Mouse (Mus musculus) monocyte, adult 2 months (primary cell): ENCODE results near the gene Timm44.

Source experiments
- DNase-seq, 2 experiments: peaks; one replicate each; pipeline ENCODE4 v3.0.0; 2022; ENCODE audit warnings: low spot score in 2 of 2, low read depth in 1 of 2

Timm44 gene

DNA sequence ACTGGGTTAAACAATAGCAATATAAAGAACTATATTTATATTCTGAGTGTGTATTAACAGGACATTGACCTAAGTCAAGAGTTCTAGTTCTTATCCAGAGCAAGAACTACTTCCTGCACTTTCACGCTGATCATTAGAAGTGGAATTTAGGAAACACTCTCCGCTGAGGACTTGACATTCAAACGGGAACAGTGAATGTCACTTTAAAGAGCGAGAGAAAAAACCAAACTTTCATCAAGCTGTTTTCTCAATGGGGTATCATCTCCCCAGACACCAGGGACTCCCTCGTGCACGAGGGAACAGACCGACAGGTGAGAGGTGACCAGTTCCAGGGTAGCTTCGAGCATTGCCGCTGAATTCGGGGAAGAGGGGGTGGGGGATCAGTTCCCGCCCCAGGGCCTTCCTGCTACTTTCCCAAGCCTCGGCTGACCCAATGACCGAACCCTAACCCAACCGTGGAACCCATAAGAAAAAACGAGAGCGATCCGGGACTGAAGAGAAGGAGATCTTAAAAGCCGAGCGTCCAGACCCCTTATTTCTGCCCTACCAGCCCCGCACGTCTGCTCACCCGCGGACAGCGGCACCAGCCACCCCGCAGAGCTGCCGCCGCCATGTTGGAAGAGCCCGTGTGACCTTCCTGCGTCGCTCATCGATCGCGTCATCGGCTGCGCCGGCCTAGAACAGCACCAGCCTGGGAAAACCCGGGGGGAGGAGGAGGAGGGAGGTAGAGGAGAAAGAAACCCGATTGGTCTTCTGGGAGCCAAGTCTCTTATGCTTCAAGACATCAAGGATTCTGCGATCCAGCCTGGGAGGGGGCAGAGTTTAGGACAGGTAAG lies at the start of gene Timm44:
Gene Timm44, minus strand, starts transcription at position 639 of the 836 bp plus-strand sequence.
- DNase-seq = peak; percentile 72 to 87

DNA sequence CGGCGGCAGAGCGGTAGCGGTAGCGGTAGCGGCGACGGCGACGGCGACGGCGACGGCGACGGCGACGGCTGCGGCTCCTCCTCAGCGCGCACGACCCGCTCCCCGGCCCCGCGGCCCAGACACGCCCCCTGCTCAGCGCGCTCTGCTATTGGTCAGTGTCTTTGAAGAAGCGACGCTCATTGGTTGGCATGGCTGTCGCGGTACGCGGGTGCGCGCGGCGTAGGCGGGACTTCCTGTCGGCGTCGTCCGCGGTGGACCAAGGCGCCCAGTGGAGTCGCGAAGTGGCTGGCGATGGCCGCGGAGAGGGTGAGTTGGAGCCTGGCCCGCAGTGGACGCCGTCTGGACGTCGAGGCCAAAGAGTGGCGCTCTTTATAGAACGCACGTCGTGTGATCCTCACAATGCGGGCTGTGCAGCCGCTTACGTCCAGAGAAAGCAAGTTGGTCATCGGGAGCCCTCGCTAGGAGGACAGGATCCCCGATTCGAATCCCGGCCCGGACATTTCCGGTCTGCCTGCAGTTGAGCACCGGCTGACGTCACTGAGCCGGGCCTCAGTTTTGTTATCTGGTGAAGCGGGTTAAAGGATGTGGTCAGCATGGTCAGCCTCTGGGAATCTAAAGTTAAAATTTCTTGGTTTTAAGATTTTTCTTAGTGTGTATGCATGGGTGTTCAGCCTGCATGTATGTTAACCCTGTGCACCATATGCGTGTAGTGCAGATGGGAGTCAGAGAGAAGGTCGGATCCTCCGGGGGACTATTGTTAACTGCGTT lies 49.5 kb upstream of the Timm44 start, which contains the start of the genes Ccl25 and Elavl1:
Gene Ccl25, plus strand, starts transcription at position 228 of the 768 bp plus-strand sequence.
Gene Elavl1, minus strand, starts transcription at position 431 of the 768 bp plus-strand sequence.
- DNase-seq = peak; percentile 82 to 94

DNA sequence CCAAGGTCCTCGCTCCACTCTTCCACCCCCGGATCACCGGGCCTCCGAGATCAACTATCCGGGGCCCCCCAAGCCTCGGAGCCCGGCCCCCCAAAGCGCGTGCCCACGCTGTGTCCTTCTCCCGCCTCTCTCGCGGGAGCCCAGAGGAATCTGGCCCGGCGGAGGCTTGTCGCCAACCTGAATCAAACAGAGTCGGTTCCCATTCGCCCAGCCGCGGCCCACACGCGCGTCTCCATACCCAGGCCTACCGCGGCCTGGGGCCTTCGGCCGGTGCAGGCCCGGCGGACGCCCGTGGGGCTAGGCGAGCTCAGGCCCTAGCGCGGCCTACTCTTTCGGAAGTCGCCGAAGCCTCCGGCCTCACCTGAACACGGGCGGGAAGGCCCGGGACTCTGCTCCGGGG lies 48.8 kb upstream of the Timm44 start:
- DNase-seq = peak in 1 of 2 experiments; percentile 1

DNA sequence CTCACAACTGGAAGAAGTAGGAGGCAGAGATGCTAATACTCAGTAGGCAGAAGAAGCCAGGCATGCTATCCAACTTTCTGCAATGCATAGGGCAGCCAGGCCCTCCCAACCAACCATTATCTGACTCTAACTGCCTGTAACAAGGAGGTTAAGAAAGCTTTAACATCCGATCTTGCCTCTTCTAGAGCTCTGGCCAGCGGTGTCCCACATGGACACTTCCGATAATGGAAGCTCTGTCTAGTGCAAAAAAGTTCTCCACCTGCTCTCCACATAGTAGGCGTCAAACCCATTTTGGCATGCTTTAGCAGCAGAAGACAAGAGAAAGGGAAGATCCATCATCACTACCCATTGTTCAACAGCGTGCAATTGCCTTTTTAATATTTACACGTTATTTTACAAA lies 48.2 kb upstream of the Timm44 start:
- no peak for DNase-seq

DNA sequence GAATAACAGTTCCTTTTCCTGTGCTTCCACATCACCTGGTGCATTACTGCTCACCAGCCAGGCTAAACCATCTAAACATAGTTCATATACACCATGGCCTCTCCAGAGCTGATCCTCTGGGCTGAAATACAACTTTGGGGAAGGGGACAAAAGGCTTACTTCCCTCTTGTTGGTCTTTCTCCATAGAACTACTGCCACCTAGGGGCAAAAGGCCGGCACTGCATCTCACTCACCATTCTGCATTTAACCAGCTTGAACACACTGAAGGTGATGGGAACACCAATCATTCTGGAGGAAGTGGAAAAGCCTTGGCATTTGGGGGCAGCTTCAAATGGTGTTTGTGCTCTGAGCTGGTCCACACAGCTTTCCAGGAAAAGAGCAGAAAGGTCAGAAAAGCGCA lies 46.8 kb upstream of the Timm44 start:
- DNase-seq = peak; percentile 48 to 76

DNA sequence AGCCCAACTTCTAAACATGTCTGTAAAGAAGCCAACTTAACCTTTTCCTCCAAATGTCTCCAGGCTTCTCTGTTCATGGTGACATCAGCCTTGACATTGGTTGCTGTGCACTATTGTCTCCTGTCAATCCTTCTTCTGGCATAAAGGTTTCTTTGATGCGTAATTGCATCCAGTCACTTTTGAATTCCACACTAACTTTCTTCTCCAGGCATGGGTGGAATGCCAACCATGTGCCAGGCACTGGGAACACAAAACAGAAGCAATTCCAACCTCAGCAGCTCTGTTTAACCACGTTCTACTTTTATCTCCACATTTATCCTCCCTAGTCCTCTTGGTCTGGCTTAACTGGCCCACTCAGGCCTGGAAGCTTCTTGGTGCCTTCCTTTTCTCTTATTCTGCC lies 45.3 kb upstream of the Timm44 start:
- no peak for DNase-seq

DNA sequence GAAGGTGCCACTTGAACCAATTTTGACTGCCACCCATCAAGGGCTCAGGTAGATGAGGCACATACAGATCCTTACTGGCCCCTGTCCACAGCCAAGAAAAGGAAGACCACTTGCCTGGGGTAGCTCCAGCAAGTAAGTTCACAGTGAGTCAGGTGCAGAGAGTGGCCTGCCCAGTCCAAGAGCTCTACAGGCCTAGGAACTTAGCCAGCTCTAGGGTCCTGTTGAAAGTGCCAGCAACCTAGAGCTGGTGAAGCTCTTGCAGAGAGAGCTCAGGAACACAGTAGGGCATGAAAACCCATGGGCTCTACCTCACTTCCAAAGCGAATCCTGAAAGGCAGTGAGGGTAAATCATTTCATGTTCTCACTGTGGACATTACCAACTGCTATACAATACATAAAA lies 44.7 kb upstream of the Timm44 start:
- no peak for DNase-seq

DNA sequence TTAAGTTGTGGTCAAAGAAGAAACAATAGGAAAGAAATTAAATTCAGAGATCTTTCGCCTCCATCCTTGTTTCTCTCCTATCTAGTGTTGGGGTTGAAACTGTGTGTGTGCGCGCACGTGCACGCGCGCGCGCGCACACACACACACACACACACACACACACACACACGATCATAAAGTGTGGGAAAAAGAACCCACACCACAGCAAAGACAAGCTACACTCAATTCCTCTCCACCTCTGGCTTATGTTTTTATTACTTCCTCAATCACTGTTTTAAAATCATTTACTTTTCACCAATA lies 43.8 kb upstream of the Timm44 start:
- no peak for DNase-seq

DNA sequence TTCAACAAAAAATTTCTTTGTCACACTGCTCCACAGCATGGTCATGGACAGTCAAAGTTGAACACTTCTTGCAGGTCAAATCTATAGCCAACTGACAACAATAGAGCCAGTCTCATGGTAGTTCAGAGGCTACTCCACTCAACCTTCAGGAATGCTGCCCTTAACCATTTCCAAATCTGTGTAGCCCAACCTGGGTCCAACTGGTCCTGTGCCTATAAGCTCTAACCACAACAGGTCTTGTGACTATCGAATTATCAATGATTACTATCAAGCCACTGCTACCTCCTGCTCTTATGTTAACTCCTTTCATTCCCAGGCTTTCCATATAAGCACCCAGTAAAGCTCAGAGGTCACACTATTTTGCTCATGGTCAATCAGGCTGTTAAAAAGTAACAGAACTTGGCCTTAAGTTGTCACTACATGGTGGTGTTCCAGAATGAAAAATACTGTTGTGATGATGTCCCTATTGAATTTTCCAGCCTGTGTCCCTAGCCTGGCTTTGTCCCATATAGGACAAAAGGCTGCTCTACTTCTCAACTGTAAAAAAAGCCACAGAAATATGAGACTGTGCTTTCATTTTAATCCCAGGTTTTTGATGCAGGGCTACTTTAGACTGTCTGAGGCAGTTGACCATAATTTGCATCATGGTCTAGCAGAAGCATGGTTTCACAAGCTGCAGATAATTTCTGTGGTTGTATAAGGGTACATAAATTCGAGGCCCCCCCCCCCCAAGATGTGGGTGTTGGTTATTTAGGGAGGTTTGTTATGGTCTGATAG lies 43.3 kb upstream of the Timm44 start:
- DNase-seq = no peak

DNA sequence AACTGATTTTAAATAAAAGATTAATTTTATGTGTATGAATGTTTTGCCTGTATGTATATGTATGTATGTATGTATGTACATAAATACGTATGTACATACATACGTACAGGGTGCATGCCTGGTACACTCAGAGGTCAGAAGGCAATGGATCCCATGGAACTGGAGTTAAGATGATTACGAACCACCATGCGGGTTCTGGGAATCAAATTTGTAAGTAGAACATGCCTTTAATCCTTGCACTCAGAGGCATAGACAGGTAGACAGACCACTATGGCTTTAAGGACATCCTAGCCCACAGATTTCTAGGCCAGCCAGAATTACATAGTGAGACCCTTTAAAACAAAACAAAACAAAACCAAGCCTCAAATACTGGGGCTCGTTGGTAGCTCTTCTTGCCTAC lies 42.4 kb upstream of the Timm44 start:
- DNase-seq = no peak

DNA sequence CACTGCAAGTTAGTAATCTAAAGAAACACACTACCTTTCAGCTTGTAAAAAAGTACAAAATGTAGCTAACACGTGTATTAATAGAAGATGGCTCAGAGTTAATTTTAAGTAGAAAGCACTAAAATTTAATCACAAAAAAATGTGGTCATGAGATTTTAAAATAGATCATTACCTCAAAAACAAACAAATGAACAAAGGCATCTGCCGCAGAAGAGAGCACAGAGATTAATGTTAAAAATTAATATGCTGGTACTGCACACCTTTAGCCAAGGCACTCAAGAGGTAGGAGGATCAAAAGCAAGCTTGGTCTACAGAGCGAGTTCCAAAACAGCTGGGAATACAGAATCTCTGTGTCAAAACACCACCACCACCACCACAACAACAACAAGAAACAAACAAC lies 39.1 kb upstream of the Timm44 start:
- DNase-seq = no peak

DNA sequence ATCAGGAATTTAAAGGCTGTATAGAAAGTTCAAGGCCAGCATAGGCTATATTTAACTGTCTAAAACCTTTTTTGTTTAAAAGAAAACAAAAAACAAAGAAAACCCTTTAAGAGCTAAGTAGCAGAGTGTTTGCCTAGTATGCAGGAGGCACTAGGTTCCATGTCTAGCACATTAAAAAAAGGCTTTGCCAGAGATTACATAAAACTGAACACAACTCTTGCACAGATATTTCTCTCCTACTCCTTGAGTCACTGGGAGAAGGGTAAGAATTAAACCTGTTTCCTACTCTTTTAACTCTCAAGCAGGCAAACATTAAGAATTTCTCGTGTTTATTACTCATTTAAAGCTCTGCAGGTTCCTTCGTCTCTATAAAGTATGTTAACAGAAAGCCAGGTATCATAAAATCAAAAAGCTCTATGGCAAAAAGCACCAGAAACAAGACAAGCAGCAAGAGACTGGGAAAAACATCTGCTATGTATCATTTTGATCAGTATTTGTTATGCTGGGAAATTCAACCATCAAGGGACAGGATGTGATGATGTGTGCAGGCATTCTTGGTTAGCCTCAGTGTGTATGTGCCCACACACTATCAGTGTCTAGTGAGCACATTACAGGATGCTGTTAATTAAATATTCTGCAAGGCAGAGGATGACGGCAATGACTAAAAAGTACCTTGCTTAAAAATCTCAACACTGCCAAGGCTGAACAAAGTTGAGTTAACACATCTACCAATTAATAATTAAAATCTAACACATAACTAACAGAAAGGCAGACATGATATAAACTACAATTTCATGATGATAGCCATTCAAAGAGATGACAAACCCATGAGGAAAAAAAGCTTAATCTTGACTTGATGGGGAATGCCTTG lies 37.8 kb upstream of the Timm44 start:
- DNase-seq = no peak

DNA sequence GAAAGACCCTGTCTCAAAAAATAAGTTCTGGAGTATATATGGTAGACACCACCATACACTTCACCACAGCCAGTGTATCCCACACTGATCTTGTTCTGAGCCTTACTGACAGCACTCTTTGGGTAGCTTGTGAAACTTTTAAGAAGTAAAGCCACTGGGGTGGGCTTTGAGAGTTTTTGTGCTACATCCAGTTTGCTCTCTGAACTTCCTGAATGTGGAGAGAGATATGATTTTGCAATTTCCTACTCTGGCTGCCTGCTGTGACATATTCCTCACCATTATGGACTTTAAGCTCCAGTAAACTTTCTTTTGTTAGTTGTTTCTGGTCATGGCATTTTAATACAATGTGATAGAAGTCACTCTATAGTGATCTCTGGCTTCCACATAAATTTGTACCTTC lies 36.4 kb upstream of the Timm44 start:
- DNase-seq = no peak

DNA sequence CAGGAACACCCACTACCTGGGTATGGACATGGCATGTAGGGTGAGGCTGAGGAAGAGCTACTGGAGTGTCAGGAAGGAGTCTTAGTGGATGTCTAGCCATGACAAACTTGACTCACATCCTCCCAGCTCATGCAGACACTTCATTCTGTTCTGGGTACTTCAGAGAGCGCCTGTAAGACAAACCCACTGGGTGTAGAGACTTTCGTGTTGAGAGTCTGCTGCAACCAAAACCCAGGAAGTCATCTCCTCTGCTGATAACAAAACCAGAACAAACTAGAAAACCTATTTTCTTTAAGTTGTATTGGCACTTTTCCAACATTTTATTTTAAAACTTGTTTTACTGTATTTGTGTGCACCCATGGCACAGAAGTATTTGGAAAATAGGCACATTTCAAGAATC lies 30.1 kb upstream of the Timm44 start:
- no peak for DNase-seq

DNA sequence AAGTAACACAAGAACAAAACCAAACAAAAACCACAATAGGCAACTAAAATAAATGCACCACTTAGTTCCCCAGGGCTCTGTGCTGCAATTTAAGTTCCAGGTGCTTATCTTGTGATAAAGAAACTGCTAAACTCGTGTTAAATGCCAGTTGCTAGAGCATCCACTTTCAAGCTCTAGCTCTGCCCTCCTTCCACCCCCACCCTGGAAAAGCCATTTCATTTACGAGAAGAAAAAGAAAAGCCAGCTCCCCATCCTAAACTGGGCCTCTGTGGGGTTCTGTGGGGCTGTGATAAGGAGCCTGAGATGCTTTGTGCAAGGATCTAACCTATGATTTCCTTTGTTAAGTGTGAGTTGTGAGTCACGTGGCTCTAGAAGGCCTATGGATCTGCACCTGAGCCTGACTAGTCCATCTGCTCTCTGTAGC lies 28.4 kb upstream of the Timm44 start:
- no peak for DNase-seq

DNA sequence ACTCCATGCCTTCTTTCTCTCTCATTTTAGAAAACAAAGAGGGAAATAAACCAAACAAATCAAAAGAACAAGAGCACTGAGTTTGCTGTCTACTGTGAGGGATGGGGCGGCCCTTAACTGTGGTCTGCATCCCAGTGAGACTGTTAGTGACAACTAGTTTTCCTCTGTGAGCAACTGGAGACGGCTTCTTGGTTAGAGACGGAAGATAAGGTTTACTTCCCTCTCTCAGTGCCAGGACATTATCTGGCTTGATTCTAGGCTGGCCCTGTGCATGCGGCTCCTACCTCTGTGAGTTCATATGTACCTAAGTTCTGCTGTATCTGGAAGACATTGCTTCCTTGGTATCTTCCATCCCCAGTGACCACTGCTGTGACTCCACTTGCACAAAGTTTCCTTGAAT lies 22.1 kb upstream of the Timm44 start:
- no peak for DNase-seq

DNA sequence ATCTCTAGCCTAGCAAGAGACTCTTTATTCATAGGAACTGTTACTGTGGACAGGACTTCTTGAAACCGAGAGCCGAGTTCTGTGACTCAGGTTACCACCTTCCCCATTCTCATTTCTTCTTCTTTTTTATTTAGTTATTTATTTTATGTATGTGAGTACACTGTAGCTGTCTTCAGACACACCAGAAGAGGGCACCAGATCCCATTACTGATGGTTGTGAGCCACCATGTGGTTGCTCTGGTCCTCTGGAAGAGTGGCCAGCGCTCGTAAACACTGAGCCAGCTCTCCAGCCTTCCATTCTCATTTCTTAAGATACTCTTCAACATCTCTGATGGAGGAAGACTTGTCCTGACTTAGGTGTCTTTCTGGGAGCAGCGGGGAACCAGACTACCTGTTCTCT lies 17.0 kb upstream of the Timm44 start:
- DNase-seq = no peak

DNA sequence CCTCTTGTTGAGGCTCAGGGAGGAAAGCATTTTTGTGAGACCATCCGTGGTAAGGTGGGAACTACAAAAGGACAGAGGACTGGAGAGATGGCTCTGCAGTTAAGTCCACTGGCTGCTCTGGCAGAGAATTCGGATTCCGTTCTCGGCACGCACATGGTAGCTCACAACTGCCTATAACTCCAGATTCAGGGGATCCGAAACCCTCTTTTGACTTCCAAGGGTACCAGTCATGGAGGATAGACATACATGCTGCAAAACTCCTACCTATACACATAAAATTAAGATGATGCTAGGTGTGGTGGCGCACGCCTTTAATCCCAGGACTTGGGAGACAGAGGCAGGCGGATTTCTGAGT lies 375 bp upstream of the Timm44 start:
- no peak for DNase-seq

DNA sequence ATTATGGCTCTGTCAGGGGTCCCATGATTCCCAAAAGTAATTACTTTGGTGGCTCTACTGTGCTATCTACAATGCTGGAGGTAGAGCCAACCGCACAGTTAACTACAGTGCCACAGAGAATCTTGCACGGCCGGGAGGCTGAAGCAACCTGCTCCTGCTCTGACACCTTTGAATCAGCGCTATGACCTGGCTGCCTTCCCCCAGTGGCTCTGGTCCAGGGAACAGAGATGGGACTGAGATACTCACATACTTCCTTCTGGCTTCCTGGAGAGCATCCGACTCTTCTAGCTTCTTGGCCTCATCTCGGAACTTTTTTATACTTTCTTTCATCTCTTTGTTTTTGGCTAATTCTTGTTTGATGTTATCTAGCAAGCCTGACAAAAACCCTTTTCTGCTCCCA lies 6.1 kb downstream of the Timm44 start:
- no peak for DNase-seq

DNA sequence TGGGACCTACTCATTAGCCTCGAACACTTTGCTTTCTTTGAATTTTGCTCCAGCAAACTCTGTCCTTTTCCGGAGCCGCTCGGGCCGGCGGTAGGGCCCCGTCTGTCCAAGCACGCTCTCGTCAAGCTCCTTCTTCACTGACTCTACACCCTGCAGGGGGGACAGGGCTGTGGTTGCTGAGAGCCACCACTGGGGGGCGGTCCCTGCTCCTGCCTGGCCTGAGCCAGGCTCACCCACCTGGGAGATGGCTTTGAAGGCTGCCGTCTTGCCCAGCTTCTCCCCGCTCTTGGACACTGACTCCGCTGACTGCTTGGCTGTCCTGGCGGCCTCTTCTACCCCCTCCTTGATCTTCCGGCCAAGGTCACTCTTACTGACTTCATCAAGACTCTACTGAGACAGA lies 8.1 kb downstream of the Timm44 start:
- DNase-seq = no peak
